Mouse (Mus musculus) thymus, adult 2 months (tissue): Measurements from ENCODE around the gene Cep85l.

Experiments used
- CTCF ChIP-seq: fragments of 200-500 bp; IDR thresholded peaks from 2 replicates; pipeline ENCODE4 v1.5.1; 2012; ENCODE audit warnings: mild to moderate bottlenecking, control low read depth, low read length, moderate library complexity, borderline replicate concordance; ENCODE audit not compliant: control insufficient read depth, poor library complexity, insufficient read depth; ENCODE audit errors: extremely low read depth
- POLR2A ChIP-seq: fragments of 200-500 bp; IDR thresholded peaks from 2 replicates; pipeline ENCODE4 v1.6.1; 2012; ENCODE audit warnings: mild to moderate bottlenecking, low read length, control low read depth, moderate library complexity; ENCODE audit not compliant: control insufficient read depth, poor library complexity, insufficient read depth; ENCODE audit errors: extremely low read depth

DNA sequence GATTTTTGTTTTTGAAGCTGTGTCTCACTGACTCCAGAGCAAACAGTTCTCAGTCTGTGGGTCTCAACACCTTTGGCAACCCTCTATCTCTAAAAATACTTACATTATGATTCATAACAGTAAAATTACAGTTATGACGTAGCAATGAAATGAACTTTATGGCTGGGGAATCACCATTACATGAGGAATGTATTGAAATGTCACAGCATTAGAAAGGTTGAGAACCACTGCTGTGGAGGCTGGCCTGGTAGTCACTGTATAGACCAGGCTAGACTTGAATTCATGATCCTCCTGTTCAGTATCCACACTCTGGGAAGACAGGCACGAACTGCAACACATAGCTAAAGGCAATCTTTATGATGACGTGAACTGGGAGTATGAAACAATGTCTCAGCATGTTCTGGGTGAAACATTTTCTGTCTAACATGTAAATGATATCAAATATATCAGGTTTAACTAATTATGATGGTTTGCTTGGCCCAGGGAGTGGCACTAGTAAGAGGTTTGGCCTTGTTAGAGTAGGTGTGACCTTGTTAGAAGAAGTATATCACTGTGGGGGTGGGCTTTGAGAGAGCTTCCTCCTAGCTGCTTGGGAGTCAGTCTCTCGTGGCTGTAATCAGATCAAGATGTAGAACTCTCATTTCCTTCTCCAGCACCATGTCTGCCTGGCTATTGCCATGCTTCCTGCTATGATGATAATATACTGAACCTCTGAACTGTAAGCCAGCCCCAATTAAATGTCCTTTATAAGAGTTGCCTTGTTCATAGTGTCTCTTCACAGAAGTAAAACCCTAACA lies 39.6 kb upstream of the Cep85l start:
- TF ChIP-seq CTCF (no peak), POLR2A (no peak)
